Mouse (Mus musculus): ENCODE results near the gene Neurod6.
"Not testable (repeated sequence)": the region's sequence is repeated elsewhere in the genome, so short reads cannot be mapped to it uniquely, and the experiment has no call there.

Neurod6 gene

GRCm38 (mm10) chr6:55680974-55681373 lies at the start of gene Neurod6:
Gene Neurod6, minus strand, starts transcription at chr6:55681263.
- DNase-seq (ENCODE audit: low spot score in 2 of 2), result peak; percentile 64 to 67

GRCm38 (mm10) chr6:55717209-55717608 lies 36.1 kb upstream of the Neurod6 start:
- DNase-seq (ENCODE audit: low spot score in 2 of 2), result peak; percentile 16 to 46

- no peak for DNase-seq (ENCODE audit: low spot score in 2 of 2)
These were observed 34.4 kb upstream of the Neurod6 start for GRCm38 (mm10) chr6:55715446-55715845.

- not testable (repeated sequence) for DNase-seq (ENCODE audit: low spot score in 2 of 2)
These were observed 29.9 kb upstream of the Neurod6 start for GRCm38 (mm10) chr6:55710913-55711312.

- DNase-seq (ENCODE audit: low spot score in 2 of 2), result no peak
These were observed 23.7 kb upstream of the Neurod6 start for GRCm38 (mm10) chr6:55704759-55705104.

GRCm38 (mm10) chr6:55704061-55704758 lies 23.1 kb upstream of the Neurod6 start:
- DNase-seq (ENCODE audit: low spot score in 2 of 2), result no peak

GRCm38 (mm10) chr6:55700392-55701386 lies 19.6 kb upstream of the Neurod6 start:
- no peak for DNase-seq (ENCODE audit: low spot score in 2 of 2)

GRCm38 (mm10) chr6:55690015-55690531 lies 9.0 kb upstream of the Neurod6 start:
- no peak for DNase-seq (ENCODE audit: low spot score in 2 of 2)

GRCm38 (mm10) chr6:55683506-55683905 lies 2.4 kb upstream of the Neurod6 start:
- no peak for DNase-seq (ENCODE audit: low spot score in 2 of 2)

GRCm38 (mm10) chr6:55682886-55683285 lies 1.8 kb upstream of the Neurod6 start:
- DNase-seq (ENCODE audit: low spot score in 2 of 2), result no peak

- peak in 1 of 2 experiments; percentile 14 for DNase-seq (ENCODE audit: low spot score in 2 of 2)
These were observed 2.4 kb downstream of the Neurod6 start for GRCm38 (mm10) chr6:55678571-55679185.

- DNase-seq (ENCODE audit: low spot score in 2 of 2), result no peak
These were observed 3.7 kb downstream of the Neurod6 start for GRCm38 (mm10) chr6:55677326-55677725.

GRCm38 (mm10) chr6:55676663-55677311 lies 4.3 kb downstream of the Neurod6 start:
- peak; percentile 18 to 47 for DNase-seq (ENCODE audit: low spot score in 2 of 2)

- DNase-seq (ENCODE audit: low spot score in 2 of 2), result no peak
These were observed 4.9 kb downstream of the Neurod6 start for GRCm38 (mm10) chr6:55676141-55676662.

- DNase-seq (ENCODE audit: low spot score in 2 of 2), result no peak
These were observed 13.3 kb downstream of the Neurod6 start for GRCm38 (mm10) chr6:55667801-55668200.

- DNase-seq (ENCODE audit: low spot score in 2 of 2), result no peak
These were observed 19.7 kb downstream of the Neurod6 start for GRCm38 (mm10) chr6:55661126-55661915.

- DNase-seq (ENCODE audit: low spot score in 2 of 2), result no peak
These were observed 31.1 kb downstream of the Neurod6 start for GRCm38 (mm10) chr6:55649996-55650395.

GRCm38 (mm10) chr6:55649581-55649980 lies 31.5 kb downstream of the Neurod6 start:
- DNase-seq (ENCODE audit: low spot score in 2 of 2), result no peak

- DNase-seq (ENCODE audit: low spot score in 2 of 2), result no peak
These were observed 32.2 kb downstream of the Neurod6 start for GRCm38 (mm10) chr6:55648886-55649285.

GRCm38 (mm10) chr6:55647771-55648280 lies 33.2 kb downstream of the Neurod6 start:
- no peak for DNase-seq (ENCODE audit: low spot score in 2 of 2)

Data from frontal cortex, postnatal 10 days (tissue).